Mouse (Mus musculus) layer of hippocampus, adult 6 months (tissue): ENCODE measurements around the gene Cnn3. TPM values are rescaled to one million over a fixed set of nuclear protein-coding genes. Genes with fewer than 3 reads are reported as not detected.

Source experiments
- long read RNA-seq, 2 experiments: library from polyadenylated mRNA; unstranded; transcript quantifications; one replicate each; pipeline ENCODE4 v2.0.0; 2019 to 2020
- polyA plus RNA-seq: library from polyadenylated mRNA; unstranded; fragments of <200 nt; fragmentation: Nextera tagmentation; gene quantifications from 2 replicates; pipeline ENCODE4 v1.2.3, GENCODE M21; 2021

Cnn3 gene
- 115 and 129 TPM in 2 replicates for polyA plus RNA-seq
- long read RNA-seq, experiment 1, transcript Cnn3-201 (7 exons, 2,049 nt): major isoform, 237 of 260 reads
- long read RNA-seq, experiment 1, partial matches to known transcripts: 5 of 260 reads
- long read RNA-seq, experiment 1, other reads (novel, unspliced or antisense): 15 of 260 reads
- long read RNA-seq, experiment 2, transcript Cnn3-201 (7 exons, 2,049 nt): major isoform, 584 of 588 reads
- long read RNA-seq, experiment 2, partial matches to known transcripts: 0 of 588 reads
- long read RNA-seq, experiment 2, other reads (novel, unspliced or antisense): 2 of 588 reads

DNA sequence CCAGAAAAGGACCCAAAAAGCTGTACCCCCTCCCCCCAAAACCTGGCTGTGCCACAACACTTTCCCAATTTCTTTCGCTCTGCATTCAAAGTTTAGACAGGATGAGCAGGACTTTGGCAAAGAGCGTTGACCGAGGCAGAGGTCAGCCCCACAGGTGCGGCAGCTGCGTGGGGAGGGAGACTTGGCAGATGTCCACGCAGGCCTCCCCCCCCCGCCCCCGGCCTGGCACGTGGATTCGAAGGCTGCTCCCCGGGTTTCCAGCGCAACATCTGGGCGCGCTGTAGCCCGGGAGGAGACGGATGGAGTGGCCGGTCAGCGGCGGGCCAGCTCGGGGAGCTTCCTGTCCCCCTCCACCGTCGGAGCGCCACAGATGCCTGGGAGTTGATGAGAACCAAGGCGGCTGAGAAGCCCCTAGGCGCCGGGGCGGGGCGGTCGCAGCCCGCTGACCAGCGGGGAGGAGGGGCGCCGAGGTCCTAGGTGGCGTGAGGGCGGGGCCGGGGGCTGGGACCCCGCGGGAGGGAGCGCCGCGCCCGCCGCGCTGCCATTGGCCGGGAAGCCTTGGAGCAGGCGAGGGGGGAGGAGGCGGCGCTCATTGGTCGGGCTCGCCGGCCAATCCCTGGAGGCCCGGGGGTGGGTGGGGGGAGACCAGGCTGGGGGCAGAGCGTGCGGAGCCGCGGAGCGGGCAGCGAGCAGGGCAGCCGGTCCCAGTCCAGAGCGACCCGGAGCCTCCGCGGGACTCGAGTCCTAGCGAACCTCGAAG lies at the start of gene Cnn3:
Gene Cnn3 (plus strand): TSS at position 637 of the 760 bp plus-strand sequence.

Other genes starting within 250 kb of the Cnn3 start
- gene Tmem56, start 143.4 kb upstream of the Cnn3 start, polyA plus RNA-seq: 9.9 and 10.9 TPM in 2 replicates
- 24.4 and 30.5 TPM in 2 replicates for gene Alg14, start 134.7 kb upstream of the Cnn3 start, polyA plus RNA-seq
- gene Slc44a3, start 105.9 kb downstream of the Cnn3 start, polyA plus RNA-seq: 0.10 and 0.43 TPM in 2 replicates
- gene 4930432M17Rik, start 244.3 kb downstream of the Cnn3 start, polyA plus RNA-seq: not detected in 2 replicates